Mouse (Mus musculus): Measurements from ENCODE around the gene Wscd2. TPM values are rescaled to one million over a fixed set of nuclear protein-coding genes. Genes with fewer than 3 reads are reported as not detected.
"Not testable (repeated sequence)": the region's sequence is repeated elsewhere in the genome, so short reads cannot be mapped to it uniquely, and the experiment has no call there.

Wscd2 gene
- polyA plus RNA-seq, 1 experiment from 2014 or later = 7.0 TPM

- Histone ChIP-seq H3K27ac (no peak overlapping the region), H3K4me2 (replicated peaks) (no peak overlapping the region), H3K9me3 (no peaks in the 10 kb centered on the region), H3K4me1 (replicated peaks) (no peaks in the 10 kb centered on the region), H3K4me3 (replicated peaks) (no peak overlapping the region), H3K36me3 (no peaks in the 10 kb centered on the region), H3K9ac (no peak overlapping the region), H3K27me3 (replicated peaks) (0 out of 2 replicates have a peak, but pooled peaks cover 3% of the 10 kb centered on the region)
- ATAC-seq = no peak
- 69% methylated on average over 12 of the region's 12 CpGs for WGBS
Observed at GRCm38 (mm10) chr5:113565858-113566257, 75.7 kb downstream of the Wscd2 start.

GRCm38 (mm10) chr5:113570056-113570717 is 80.1 kb downstream of the Wscd2 start:
- Histone ChIP-seq H3K27ac (no peak overlapping the region), H3K9me3 (no peaks in the 10 kb centered on the region), H3K36me3 (no peaks in the 10 kb centered on the region), H3K9ac (no peak overlapping the region), H3K4me2 (replicated peaks) (no peak overlapping the region), H3K27me3 (replicated peaks) (0 out of 2 replicates have a peak, but pooled peaks cover 3% of the 10 kb centered on the region), H3K4me3 (replicated peaks) (no peak overlapping the region), H3K4me1 (replicated peaks) (no peaks in the 10 kb centered on the region)
- ATAC-seq = no peak
- WGBS = 45% methylated on average over 7 of the region's 7 CpGs

- no peak overlapping the region for H3K27ac ChIP-seq
- WGBS = 80% methylated on average over 7 of the region's 7 CpGs
- no peak overlapping the region for H3K4me2 ChIP-seq (replicated peaks)
- no peaks in the 10 kb centered on the region for H3K27me3 ChIP-seq (replicated peaks)
- H3K4me1 ChIP-seq (replicated peaks) = 0 out of 2 replicates have a peak, but pooled peaks cover 4% of the 10 kb centered on the region
- H3K36me3 ChIP-seq = no peaks in the 10 kb centered on the region
- H3K9me3 ChIP-seq = no peaks in the 10 kb centered on the region
- H3K9ac ChIP-seq = no peak overlapping the region
- no peak overlapping the region for H3K4me3 ChIP-seq (replicated peaks)
- no peak for ATAC-seq
Observed at GRCm38 (mm10) chr5:113577555-113577954, 87.4 kb downstream of the Wscd2 start.

- no peak overlapping the region for H3K27ac ChIP-seq
- no peaks in the 10 kb centered on the region for H3K9me3 ChIP-seq
- no peak overlapping the region for H3K4me2 ChIP-seq (replicated peaks)
- H3K9ac ChIP-seq = no peak overlapping the region
- no peaks in the 10 kb centered on the region for H3K27me3 ChIP-seq (replicated peaks)
- H3K4me3 ChIP-seq (replicated peaks) = no peak overlapping the region
- WGBS = 89% methylated on average over 6 of the region's 6 CpGs
- ATAC-seq = no peak
- H3K4me1 ChIP-seq (replicated peaks) = 0 out of 2 replicates have a peak, but pooled peaks cover 4% of the 10 kb centered on the region
- no peaks in the 10 kb centered on the region for H3K36me3 ChIP-seq
Observed at GRCm38 (mm10) chr5:113578428-113578827, 88.3 kb downstream of the Wscd2 start.

GRCm38 (mm10) chr5:113579128-113579527 is 89.0 kb downstream of the Wscd2 start:
- WGBS = 67% methylated on average over 4 of the region's 4 CpGs
- Histone ChIP-seq H3K36me3 (no peaks in the 10 kb centered on the region), H3K4me1 (replicated peaks) (0 out of 2 replicates have a peak, but pooled peaks cover 4% of the 10 kb centered on the region), H3K27ac (no peak overlapping the region), H3K9ac (no peak overlapping the region), H3K9me3 (no peaks in the 10 kb centered on the region), H3K27me3 (replicated peaks) (no peaks in the 10 kb centered on the region), H3K4me2 (replicated peaks) (no peak overlapping the region), H3K4me3 (replicated peaks) (no peak overlapping the region)
- no peak for ATAC-seq

- WGBS = 50% methylated on average over 8 of the region's 8 CpGs
- H3K36me3 ChIP-seq = no peaks in the 10 kb centered on the region
- no peak overlapping the region for H3K27ac ChIP-seq
- H3K9me3 ChIP-seq = no peaks in the 10 kb centered on the region
- 0 out of 2 replicates have a peak, but pooled peaks cover 4% of the 10 kb centered on the region for H3K4me1 ChIP-seq (replicated peaks)
- ATAC-seq = no peak
- no peaks in the 10 kb centered on the region for H3K27me3 ChIP-seq (replicated peaks)
- no peak overlapping the region for H3K4me3 ChIP-seq (replicated peaks)
- H3K9ac ChIP-seq = no peak overlapping the region
- no peak overlapping the region for H3K4me2 ChIP-seq (replicated peaks)
Observed at GRCm38 (mm10) chr5:113580248-113580647, 90.1 kb downstream of the Wscd2 start.

GRCm38 (mm10) chr5:113580801-113581200 is 90.7 kb downstream of the Wscd2 start:
- Histone ChIP-seq H3K27ac (no peak overlapping the region), H3K4me3 (replicated peaks) (no peak overlapping the region)
- 41% methylated on average over 9 of the region's 9 CpGs for WGBS

GRCm38 (mm10) chr5:113583424-113584162 is 93.5 kb downstream of the Wscd2 start:
- 62% methylated on average over 5 of the region's 5 CpGs for WGBS
- no peak for ATAC-seq
- no peak overlapping the region for H3K27ac ChIP-seq

More at GRCm38 (mm10) chr5:113580801-113581200, 90.7 kb downstream of the Wscd2 start:
- no peaks in the 10 kb centered on the region for H3K36me3 ChIP-seq
- no peak for ATAC-seq
- H3K27me3 ChIP-seq (replicated peaks) = no peaks in the 10 kb centered on the region
- H3K9ac ChIP-seq = no peak overlapping the region
- H3K9me3 ChIP-seq = no peaks in the 10 kb centered on the region
- H3K4me2 ChIP-seq (replicated peaks) = no peak overlapping the region
- H3K4me1 ChIP-seq (replicated peaks) = 0 out of 2 replicates have a peak, but pooled peaks cover 4% of the 10 kb centered on the region

GRCm38 (mm10) chr5:113584439-113584838 is 94.3 kb downstream of the Wscd2 start:
- no peak for ATAC-seq
- H3K4me2 ChIP-seq (replicated peaks) = no peak overlapping the region
- WGBS = 19% methylated on average over 6 of the region's 6 CpGs
- no peak overlapping the region for H3K27ac ChIP-seq
- H3K4me1 ChIP-seq (replicated peaks) = no peaks in the 10 kb centered on the region
- no peaks in the 10 kb centered on the region for H3K27me3 ChIP-seq (replicated peaks)
- H3K9me3 ChIP-seq = no peaks in the 10 kb centered on the region
- no peaks in the 10 kb centered on the region for H3K36me3 ChIP-seq
- H3K9ac ChIP-seq = no peak overlapping the region
- H3K4me3 ChIP-seq (replicated peaks) = no peak overlapping the region

More at GRCm38 (mm10) chr5:113583424-113584162, 93.5 kb downstream of the Wscd2 start:
- Histone ChIP-seq H3K4me3 (replicated peaks) (no peak overlapping the region), H3K9ac (no peak overlapping the region), H3K27me3 (replicated peaks) (no peaks in the 10 kb centered on the region), H3K36me3 (no peaks in the 10 kb centered on the region), H3K9me3 (no peaks in the 10 kb centered on the region), H3K4me2 (replicated peaks) (no peak overlapping the region), H3K4me1 (replicated peaks) (0 out of 2 replicates have a peak, but pooled peaks cover 4% of the 10 kb centered on the region)

GRCm38 (mm10) chr5:113585619-113586457 is 95.7 kb downstream of the Wscd2 start:
- not testable (repeated sequence) for H3K4me3 ChIP-seq (replicated peaks); H3K27ac ChIP-seq; H3K9ac ChIP-seq; H3K9me3 ChIP-seq; H3K36me3 ChIP-seq; ATAC-seq; H3K27me3 ChIP-seq (replicated peaks); H3K4me1 ChIP-seq (replicated peaks); H3K4me2 ChIP-seq (replicated peaks)
- 77% methylated on average over 17 of the region's 17 CpGs for WGBS

- not testable (repeated sequence) for H3K9ac ChIP-seq; H3K4me3 ChIP-seq (replicated peaks); H3K27me3 ChIP-seq (replicated peaks); H3K4me1 ChIP-seq (replicated peaks); H3K36me3 ChIP-seq; H3K27ac ChIP-seq; H3K4me2 ChIP-seq (replicated peaks); ATAC-seq; H3K9me3 ChIP-seq
- WGBS = 60% methylated on average over 5 of the region's 5 CpGs
Observed at GRCm38 (mm10) chr5:113586458-113586849, 96.3 kb downstream of the Wscd2 start.

- H3K36me3 ChIP-seq = no peaks in the 10 kb centered on the region
Observed at GRCm38 (mm10) chr5:113590010-113590640, 100.0 kb downstream of the Wscd2 start.

More at GRCm38 (mm10) chr5:113590010-113590640, 100.0 kb downstream of the Wscd2 start:
- Histone ChIP-seq H3K9ac (no peak overlapping the region), H3K4me1 (replicated peaks) (no peaks in the 10 kb centered on the region), H3K9me3 (no peaks in the 10 kb centered on the region), H3K4me3 (replicated peaks) (no peak overlapping the region), H3K27me3 (replicated peaks) (no peaks in the 10 kb centered on the region), H3K4me2 (replicated peaks) (no peak overlapping the region), H3K27ac (no peak overlapping the region)
- 66% methylated on average over 5 of the region's 5 CpGs for WGBS
- ATAC-seq = no peak

Data from intestine, embryonic 15.5 days (tissue).